Mouse (Mus musculus) forebrain, embryonic 16.5 days (tissue): ENCODE measurements around the gene Nectin1. TPM values are rescaled to one million over a fixed set of nuclear protein-coding genes. Genes with fewer than 3 reads are reported as not detected.

ENCODE experiments used
- ATAC-seq: fragments of 200-750 bp; cut with Nextera tagmentation; 2 replicates; pipeline ENCODE4 v1.8.0; 2017; ENCODE audit warnings: mild to moderate bottlenecking, moderate library complexity
- H3K27ac ChIP-seq: fragments of 300-500 bp; sonication (generic); 2 replicates; pipeline ENCODE4 v1.5.1; 2014; ENCODE audit warnings: low read length, control low read depth
- H3K27me3 ChIP-seq: fragments of 300-500 bp; sonication (generic); replicated peaks from 2 replicates; pipeline ENCODE4 v1.6.1; 2014; ENCODE audit warnings: low read length; ENCODE audit not compliant: control insufficient read depth, insufficient read depth
- H3K36me3 ChIP-seq: fragments of 300-500 bp; sonication (generic); 2 replicates; pipeline ENCODE4 v1.6.1; 2014; ENCODE audit not compliant: control insufficient read depth, insufficient read depth
- H3K4me1 ChIP-seq: fragments of 300-500 bp; sonication (generic); replicated peaks from 2 replicates; pipeline ENCODE4 v1.6.1; 2014; ENCODE audit warnings: low read length; ENCODE audit not compliant: control insufficient read depth, insufficient read depth
- H3K4me2 ChIP-seq: fragments of 300-500 bp; sonication (generic); 2 replicates; pipeline ENCODE4 v1.6.1; 2014; ENCODE audit warnings: mild to moderate bottlenecking, low read length, control low read depth
- H3K4me3 ChIP-seq: fragments of 300-500 bp; sonication (generic); replicated peaks from 2 replicates; pipeline ENCODE4 v1.5.1; 2014; ENCODE audit warnings: mild to moderate bottlenecking, low read length, control low read depth
- H3K9ac ChIP-seq: fragments of 300-500 bp; sonication (generic); replicated peaks from 2 replicates; pipeline ENCODE4 v1.6.1; 2014; ENCODE audit warnings: low read depth, low read length, control low read depth
- H3K9me3 ChIP-seq: fragments of 300-500 bp; sonication (generic); 2 replicates; pipeline ENCODE4 v1.6.1; 2016; ENCODE audit warnings: low read length; ENCODE audit not compliant: control insufficient read depth
- WGBS: fragments of 180-500 bp; shearing (Covaris S2); extraction: QIAGEN DNeasy Blood & Tissue Kit; methylation state at CpG from one replicate; pipeline ENCODE4 v1.1.7; 2014; 5-methylcytosine and 5-hydroxymethylcytosine counted together
- polyA plus RNA-seq: library from polyadenylated mRNA; unstranded; fragments of >200 nt; fragmentation: Nextera tagmentation; extraction: Ambion mirVana; gene quantifications from 2 replicates; pipeline ENCODE4 v1.2.1, GENCODE M21; 2015

Gene Nectin1
- polyA plus RNA-seq, 1 experiment from 2014 or later, result 10.1 TPM

DNA sequence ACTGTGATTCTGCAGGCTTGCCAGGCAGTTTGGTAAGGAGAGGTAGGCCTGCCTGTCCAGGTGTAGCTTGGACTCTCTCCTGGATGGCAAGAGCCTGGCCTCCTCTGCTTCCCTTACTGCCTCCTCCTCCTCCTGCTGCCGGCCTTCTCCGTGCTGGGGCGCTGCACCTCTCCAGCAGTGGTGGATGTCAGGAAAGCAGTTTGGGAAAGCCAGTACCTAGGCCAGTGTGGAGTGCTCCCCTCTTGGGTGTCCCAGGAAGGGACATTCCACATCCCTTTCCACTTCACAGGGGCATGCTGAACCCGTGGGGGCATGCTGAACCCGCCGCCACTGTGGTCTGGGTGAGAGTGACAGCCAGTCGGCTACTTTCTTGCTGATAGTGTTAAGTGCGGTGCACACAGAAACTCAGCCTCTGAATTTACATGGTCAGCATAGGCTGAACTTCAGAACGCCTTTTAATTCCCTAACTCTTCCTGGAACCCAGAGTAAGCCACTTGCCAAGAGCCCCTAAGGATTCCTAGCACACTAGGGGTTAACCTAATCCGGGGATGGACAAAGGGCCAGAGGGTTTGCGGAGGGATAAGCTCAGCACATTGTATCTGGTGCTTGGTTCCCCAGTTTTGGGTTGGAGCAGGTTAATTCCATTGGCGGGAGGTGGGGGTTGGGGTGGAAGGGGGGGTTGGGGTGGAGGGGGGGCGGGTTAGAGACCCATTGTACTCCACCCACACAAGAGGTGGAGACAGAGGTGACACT lies 2.3 kb downstream of the Nectin1 start:
- Histone ChIP-seq H3K27ac (peak overlapping the region; percentile 26; the same call in 1 of the 2 replicates), H3K4me1 (peaks cover 60% of the 10 kb centered on the region), H3K36me3 (no peaks in the 10 kb centered on the region), H3K4me2 (peak overlapping the region; percentile 85), H3K4me3 (peak overlapping the region; percentile 52), H3K9ac (peak overlapping the region; percentile 95), H3K9me3 (no peaks in the 10 kb centered on the region), H3K27me3 (no peaks in the 10 kb centered on the region)
- 1% methylated on average over 12 of the region's 13 CpGs for WGBS
- ATAC-seq, result no peak

DNA sequence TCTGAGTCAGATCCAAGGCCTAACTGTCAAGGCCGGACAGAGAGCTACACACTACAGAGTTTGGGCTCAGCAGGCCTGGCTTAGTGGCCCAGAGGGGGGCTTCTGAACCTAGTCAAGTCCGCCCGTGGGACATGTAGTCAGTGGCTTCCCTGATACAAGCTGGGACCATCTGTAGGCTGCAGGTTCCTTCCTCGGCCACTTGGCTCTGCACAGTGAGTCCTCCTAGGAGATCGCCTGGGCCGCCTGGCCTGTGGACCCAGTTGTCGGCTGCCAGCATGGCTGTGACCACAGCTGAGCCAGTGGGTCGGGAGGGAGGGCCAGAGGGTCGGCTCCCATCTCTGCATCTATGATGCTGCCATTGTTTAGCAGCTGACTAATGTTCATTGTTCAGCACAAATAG lies 3.9 kb downstream of the Nectin1 start:
- Histone ChIP-seq H3K9me3 (no peaks in the 10 kb centered on the region), H3K4me1 (peaks cover 58% of the 10 kb centered on the region), H3K27me3 (no peaks in the 10 kb centered on the region), H3K27ac (no peak overlapping the region), H3K4me3 (peak overlapping the region; percentile 52; the same call in 1 of the 2 replicates), H3K4me2 (peak overlapping the region; percentile 85), H3K36me3 (no peaks in the 10 kb centered on the region), H3K9ac (peak overlapping the region; percentile 18; the same call in 1 of the 2 replicates)
- no peak for ATAC-seq
- WGBS, result 31% methylated on average over 9 of the region's 9 CpGs

DNA sequence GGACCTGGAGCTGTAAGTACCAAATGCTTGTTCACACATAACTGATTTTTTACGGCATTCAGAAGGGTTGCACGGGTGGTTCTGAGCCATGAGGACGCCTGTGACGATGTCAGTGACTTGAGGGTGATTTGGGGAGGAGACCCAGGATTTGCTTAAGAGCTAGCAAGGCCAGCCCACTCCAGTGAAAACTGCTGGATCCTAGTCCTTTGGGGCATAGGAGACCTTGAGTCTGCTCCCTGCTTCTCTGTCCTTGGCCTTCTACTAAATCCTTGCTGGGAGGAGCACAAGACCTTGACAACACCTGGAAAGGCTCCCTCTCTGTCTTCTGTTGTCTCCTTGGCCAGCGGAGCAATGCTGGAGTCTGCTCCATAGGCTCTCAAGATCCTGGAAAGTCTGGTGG lies 4.7 kb downstream of the Nectin1 start:
- H3K9ac ChIP-seq, result no peak overlapping the region

DNA sequence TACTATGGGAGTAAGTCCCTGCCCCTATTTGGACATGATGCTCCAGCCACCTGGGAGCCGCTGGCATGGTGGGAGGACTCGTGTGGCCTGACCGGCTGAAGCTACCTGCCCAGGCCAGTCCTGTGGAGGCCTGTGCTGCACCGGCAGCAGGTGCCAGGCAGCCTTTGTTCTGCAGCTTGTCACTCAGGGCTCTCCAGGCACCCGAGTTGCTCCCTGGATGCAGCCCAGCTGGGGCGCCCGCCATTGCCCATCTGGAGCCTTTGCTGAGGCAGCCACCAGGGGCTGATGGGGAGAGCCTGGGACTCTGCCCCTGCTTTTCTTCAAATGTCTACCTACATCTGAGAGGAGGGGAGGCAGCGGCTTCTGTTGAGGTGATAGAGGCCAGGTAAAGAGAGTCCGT lies 6.3 kb downstream of the Nectin1 start:
- 0 out of 2 replicates have a peak, but pooled peaks have one; percentile 11 for ATAC-seq
- no peak overlapping the region for H3K27ac ChIP-seq
- no peak overlapping the region for H3K9ac ChIP-seq
- no peaks in the 10 kb centered on the region for H3K36me3 ChIP-seq
- H3K9me3 ChIP-seq, result no peaks in the 10 kb centered on the region
- no peak overlapping the region for H3K4me3 ChIP-seq
- no peaks in the 10 kb centered on the region for H3K27me3 ChIP-seq
- H3K4me2 ChIP-seq, result no peak overlapping the region
- H3K4me1 ChIP-seq, result peaks cover 59% of the 10 kb centered on the region
- 43% methylated on average over 9 of the region's 9 CpGs for WGBS

More for the DNA sequence above, 4.7 kb downstream of the Nectin1 start:
- Histone ChIP-seq H3K36me3 (no peaks in the 10 kb centered on the region), H3K27ac (no peak overlapping the region), H3K4me2 (peak overlapping the region; percentile 2; the same call in 1 of the 2 replicates), H3K4me3 (no peak overlapping the region), H3K27me3 (no peaks in the 10 kb centered on the region), H3K4me1 (peaks cover 52% of the 10 kb centered on the region), H3K9me3 (no peaks in the 10 kb centered on the region)
- WGBS, result 78% methylated on average over 5 of the region's 5 CpGs
- ATAC-seq, result no peak

DNA sequence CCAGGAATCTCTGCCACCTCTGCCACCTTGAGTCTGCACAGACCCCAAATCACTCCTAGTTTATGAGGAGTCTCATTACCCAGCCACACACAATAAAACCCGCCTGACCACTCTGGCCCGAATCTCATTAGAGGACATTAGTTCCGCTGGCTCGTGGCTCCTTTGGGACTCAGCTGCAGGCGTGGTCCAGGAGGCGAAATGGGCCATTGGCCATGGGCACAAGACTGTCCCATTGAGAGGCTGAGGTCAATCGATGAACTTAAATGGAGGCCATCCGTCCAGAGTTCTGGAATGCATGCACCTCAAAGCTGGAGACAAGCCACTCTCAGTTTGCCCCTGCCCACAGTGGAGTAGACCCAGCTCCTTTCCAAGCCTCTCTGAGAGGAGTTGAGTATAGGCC lies 7.3 kb downstream of the Nectin1 start:
- Histone ChIP-seq H3K4me3 (no peak overlapping the region), H3K9ac (no peak overlapping the region), H3K9me3 (no peaks in the 10 kb centered on the region), H3K36me3 (no peaks in the 10 kb centered on the region), H3K4me1 (peaks cover 51% of the 10 kb centered on the region), H3K27me3 (no peaks in the 10 kb centered on the region), H3K27ac (no peak overlapping the region), H3K4me2 (no peak overlapping the region)
- no peak for ATAC-seq
- WGBS, result 71% methylated on average over 8 of the region's 8 CpGs

DNA sequence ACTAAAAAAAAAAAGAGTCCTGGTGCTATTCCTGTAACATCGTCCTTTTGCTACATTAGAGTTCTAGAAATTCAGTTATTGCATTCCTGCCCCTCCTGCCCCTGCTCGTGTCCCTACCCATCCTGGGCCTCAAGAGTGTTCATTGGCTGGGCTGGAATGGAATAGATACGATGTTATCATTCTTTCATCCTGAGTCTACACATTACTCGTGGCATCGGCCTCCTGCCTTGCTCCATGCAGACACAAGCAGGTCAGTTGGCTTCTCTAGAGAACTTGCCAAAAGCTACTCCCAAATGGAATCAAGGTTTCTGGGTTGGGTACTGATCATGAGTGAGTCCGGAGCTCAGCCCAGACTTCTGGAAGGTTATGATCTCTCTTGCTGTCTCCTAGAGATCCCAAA lies 9.7 kb downstream of the Nectin1 start:
- Histone ChIP-seq H3K4me1 (peaks cover 37% of the 10 kb centered on the region), H3K4me2 (no peak overlapping the region), H3K27me3 (no peaks in the 10 kb centered on the region), H3K36me3 (no peaks in the 10 kb centered on the region), H3K27ac (no peak overlapping the region), H3K4me3 (no peak overlapping the region), H3K9me3 (no peaks in the 10 kb centered on the region), H3K9ac (no peak overlapping the region)
- ATAC-seq, result no peak
- 81% methylated on average over 6 of the region's 6 CpGs for WGBS

DNA sequence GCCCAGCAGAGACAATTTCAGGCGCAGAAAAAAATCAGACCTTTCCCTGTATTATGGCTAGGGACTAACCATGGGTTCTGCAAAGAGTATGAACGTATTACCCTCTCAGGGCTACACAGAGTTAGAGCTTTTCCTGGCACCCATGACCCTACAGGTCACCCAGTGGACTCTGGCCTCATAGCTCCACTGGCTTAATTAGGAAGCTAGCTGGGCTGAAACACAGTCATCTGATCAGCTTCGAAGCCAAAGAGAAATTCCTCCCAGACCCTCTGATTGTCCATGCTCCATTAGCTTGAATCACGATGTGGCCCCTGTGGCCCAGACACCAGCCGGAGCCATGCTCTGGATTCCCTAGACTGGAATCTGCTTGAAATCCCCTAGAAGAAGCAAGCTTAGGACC lies 10.3 kb downstream of the Nectin1 start:
- WGBS, result 69% methylated on average over 5 of the region's 5 CpGs
- H3K27me3 ChIP-seq, result no peaks in the 10 kb centered on the region
- ATAC-seq, result no peak
- no peaks in the 10 kb centered on the region for H3K36me3 ChIP-seq
- no peak overlapping the region for H3K9ac ChIP-seq
- no peak overlapping the region for H3K4me3 ChIP-seq
- peaks cover 32% of the 10 kb centered on the region for H3K4me1 ChIP-seq
- no peak overlapping the region for H3K4me2 ChIP-seq
- H3K9me3 ChIP-seq, result no peaks in the 10 kb centered on the region
- H3K27ac ChIP-seq, result no peak overlapping the region

DNA sequence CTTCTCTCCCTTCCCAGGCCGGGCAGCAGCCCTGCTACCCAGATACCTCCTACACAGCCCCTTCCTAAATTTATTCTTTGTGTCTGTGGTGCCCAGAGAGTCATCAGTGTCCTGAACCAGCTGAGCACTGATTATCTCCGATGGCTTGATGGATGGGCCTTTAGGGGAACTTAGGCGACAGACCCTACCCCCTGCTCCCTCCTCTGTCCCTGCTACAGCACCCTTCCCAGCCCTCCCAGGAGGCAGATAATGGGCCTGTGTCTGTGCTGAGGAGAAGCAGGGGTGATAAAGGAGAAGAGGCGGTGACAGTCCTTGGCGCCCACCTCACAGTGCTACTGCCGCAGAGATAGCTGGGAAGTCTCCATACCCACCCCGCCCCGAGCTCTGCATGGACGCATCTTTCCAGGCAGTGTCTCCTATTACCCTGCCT lies 11.0 kb downstream of the Nectin1 start:
- WGBS, result 65% methylated on average over 9 of the region's 9 CpGs
- peaks cover 33% of the 10 kb centered on the region for H3K4me1 ChIP-seq
- H3K36me3 ChIP-seq, result no peaks in the 10 kb centered on the region
- H3K9me3 ChIP-seq, result no peaks in the 10 kb centered on the region
- no peak overlapping the region for H3K27ac ChIP-seq
- no peak overlapping the region for H3K4me2 ChIP-seq
- ATAC-seq, result 0 out of 2 replicates have a peak, but pooled peaks have one; percentile 11
- no peaks in the 10 kb centered on the region for H3K27me3 ChIP-seq
- no peak overlapping the region for H3K9ac ChIP-seq
- no peak overlapping the region for H3K4me3 ChIP-seq

DNA sequence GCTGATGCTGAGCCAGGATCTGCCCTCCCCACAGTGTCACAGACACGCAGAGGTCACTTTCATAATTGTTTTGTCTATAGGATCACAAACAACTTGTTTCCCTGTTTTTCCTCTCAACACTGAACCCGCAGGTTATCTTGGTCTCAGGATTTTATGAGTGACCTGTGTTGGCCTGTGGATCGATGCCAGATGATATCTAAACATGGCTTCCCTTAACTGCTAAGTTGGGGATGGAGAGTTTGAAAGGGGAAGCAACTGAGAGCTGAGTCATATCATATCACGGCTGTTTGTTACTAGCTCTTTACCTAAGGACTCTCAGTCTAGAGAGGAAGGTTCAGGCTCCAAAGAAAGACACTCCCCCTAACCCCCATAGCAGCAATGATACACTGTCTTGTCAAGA lies 11.7 kb downstream of the Nectin1 start:
- H3K27me3 ChIP-seq, result no peaks in the 10 kb centered on the region
- no peaks in the 10 kb centered on the region for H3K9me3 ChIP-seq
- H3K36me3 ChIP-seq, result no peaks in the 10 kb centered on the region
- ATAC-seq, result no peak
- no peak overlapping the region for H3K4me3 ChIP-seq
- H3K27ac ChIP-seq, result no peak overlapping the region
- no peak overlapping the region for H3K4me2 ChIP-seq
- peaks cover 36% of the 10 kb centered on the region for H3K4me1 ChIP-seq
- H3K9ac ChIP-seq, result no peak overlapping the region
- 87% methylated on average over 4 of the region's 4 CpGs for WGBS
